Mouse (Mus musculus) C2C12 (cell line): ENCODE measurements around the gene Ntrk3. TPM values are rescaled to one million over a fixed set of nuclear protein-coding genes. Genes with fewer than 3 reads are reported as not detected.

Experiments
- H3K27me3 ChIP-seq: one replicate; pipeline ENCODE4 v1.6.1; 2011; ENCODE audit not compliant: control insufficient read depth, insufficient read depth, insufficient read length
- H3K36me3 ChIP-seq: one replicate; pipeline ENCODE4 v1.6.1; 2011; ENCODE audit not compliant: control insufficient read depth, insufficient read depth
- H3K4me3 ChIP-seq: one replicate; pipeline ENCODE4 v1.5.1; 2011; ENCODE audit warnings: mild to moderate bottlenecking, control low read depth; ENCODE audit not compliant: poor library complexity, insufficient read depth, severe bottlenecking
- H3K79me2 ChIP-seq: one replicate; pipeline ENCODE4 v1.6.1; 2011; ENCODE audit not compliant: control insufficient read depth, insufficient read depth
- H3K79me3 ChIP-seq: one replicate; pipeline ENCODE4 v1.6.1; 2011; ENCODE audit warnings: low read depth, control low read depth
- H3ac ChIP-seq: one replicate; pipeline ENCODE3; 2011; ENCODE audit warnings: low read depth; ENCODE audit not compliant: control insufficient read depth, insufficient read length
- CEBPB ChIP-seq: IDR thresholded peaks from one replicate; pipeline ENCODE4 v1.6.1; 2011; ENCODE audit warnings: low read depth, mild to moderate bottlenecking, control low read depth, moderate library complexity
- CTCF ChIP-seq: IDR thresholded peaks from one replicate; pipeline ENCODE4 v1.5.1; 2011; ENCODE audit not compliant: control insufficient read depth, insufficient read depth, insufficient read length
- FOSL1 ChIP-seq: IDR thresholded peaks from one replicate; pipeline ENCODE4 v1.8.0; 2011; ENCODE audit warnings: mild to moderate bottlenecking, low read length; ENCODE audit not compliant: poor library complexity, insufficient read depth, severe bottlenecking
- MAX ChIP-seq: IDR thresholded peaks from one replicate; pipeline ENCODE4 v1.6.1; 2011; ENCODE audit warnings: mild to moderate bottlenecking, control low read depth
- MYOD1 ChIP-seq: IDR thresholded peaks from one replicate; pipeline ENCODE4 v1.6.1; 2011; ENCODE audit warnings: low read depth; ENCODE audit not compliant: control insufficient read depth, insufficient read length
- MYOG ChIP-seq: IDR thresholded peaks from one replicate; pipeline ENCODE4 v1.6.1; 2011; ENCODE audit not compliant: control insufficient read depth, insufficient read length; ENCODE audit errors: extremely low read depth
- USF1 ChIP-seq: IDR thresholded peaks from one replicate; pipeline ENCODE4 v1.6.1; 2011; ENCODE audit warnings: low read depth, mild to moderate bottlenecking, control low read depth, moderate library complexity
- polyA plus RNA-seq: library from polyadenylated mRNA; unstranded; fragments of >200 nt; fragmentation: generic; extraction: Trizol; gene quantifications from one replicate; pipeline ENCODE4 v1.2.1, GENCODE M21; 2012; ENCODE audit warnings: missing spikeins

Ntrk3 gene
- polyA plus RNA-seq, 1 experiment, result 0.04 TPM

DNA sequence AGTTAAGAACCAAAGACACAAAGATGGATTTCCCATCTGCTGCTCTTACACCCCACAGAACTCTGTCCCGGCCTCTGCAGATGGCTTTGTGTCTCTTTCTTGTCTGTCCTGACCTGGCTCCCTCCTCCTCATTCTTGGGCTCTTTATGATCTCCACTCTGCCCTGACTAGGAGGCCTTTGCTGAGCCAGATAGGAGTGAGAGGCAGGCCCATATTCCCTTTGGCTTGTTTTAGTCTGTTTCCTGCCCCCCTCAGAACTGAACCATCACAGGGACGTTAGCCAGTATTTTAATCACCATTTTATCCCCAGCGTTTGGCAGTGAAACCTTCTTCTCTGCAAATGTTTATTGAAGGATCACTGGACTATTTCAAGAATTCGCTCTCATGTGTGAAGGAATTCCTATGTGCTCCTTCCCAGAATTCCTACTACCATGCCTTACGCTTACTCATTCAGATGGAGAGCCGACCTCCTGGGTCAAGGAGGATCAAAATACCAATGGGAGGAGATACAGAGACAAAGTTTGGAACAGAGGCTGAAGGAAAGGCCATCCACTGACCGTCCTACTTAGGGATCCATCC, 31.4 kb upstream of the Ntrk3 start:
- Histone ChIP-seq H3K79me2 (no peaks in the 10 kb centered on the region), H3ac (no peak overlapping the region), H3K27me3 (peaks cover 22% of the 10 kb centered on the region), H3K36me3 (peaks cover 4% of the 10 kb centered on the region), H3K4me3 (no peak overlapping the region), H3K79me3 (no peaks in the 10 kb centered on the region)
- no peak for TF ChIP-seq CTCF
- TF ChIP-seq MYOD1, result no peak
- TF ChIP-seq MYOG, result no peak
- TF ChIP-seq FOSL1, result no peak
- no peak for TF ChIP-seq MAX
- TF ChIP-seq CEBPB, result no peak
- TF ChIP-seq USF1, result no peak

- H3K36me3 ChIP-seq, result no peaks in the 10 kb centered on the region
- peaks cover 22% of the 10 kb centered on the region for H3K27me3 ChIP-seq
- H3K79me3 ChIP-seq, result no peaks in the 10 kb centered on the region
- no peaks in the 10 kb centered on the region for H3K79me2 ChIP-seq
- TF ChIP-seq MAX (no peak), MYOG (no peak), MYOD1 (no peak)
- no peak overlapping the region for H3K4me3 ChIP-seq
- H3ac ChIP-seq, result no peak overlapping the region
Measured at GRCm38 (mm10) chr7:78767929-78768531, 30.2 kb upstream of the Ntrk3 start.

DNA sequence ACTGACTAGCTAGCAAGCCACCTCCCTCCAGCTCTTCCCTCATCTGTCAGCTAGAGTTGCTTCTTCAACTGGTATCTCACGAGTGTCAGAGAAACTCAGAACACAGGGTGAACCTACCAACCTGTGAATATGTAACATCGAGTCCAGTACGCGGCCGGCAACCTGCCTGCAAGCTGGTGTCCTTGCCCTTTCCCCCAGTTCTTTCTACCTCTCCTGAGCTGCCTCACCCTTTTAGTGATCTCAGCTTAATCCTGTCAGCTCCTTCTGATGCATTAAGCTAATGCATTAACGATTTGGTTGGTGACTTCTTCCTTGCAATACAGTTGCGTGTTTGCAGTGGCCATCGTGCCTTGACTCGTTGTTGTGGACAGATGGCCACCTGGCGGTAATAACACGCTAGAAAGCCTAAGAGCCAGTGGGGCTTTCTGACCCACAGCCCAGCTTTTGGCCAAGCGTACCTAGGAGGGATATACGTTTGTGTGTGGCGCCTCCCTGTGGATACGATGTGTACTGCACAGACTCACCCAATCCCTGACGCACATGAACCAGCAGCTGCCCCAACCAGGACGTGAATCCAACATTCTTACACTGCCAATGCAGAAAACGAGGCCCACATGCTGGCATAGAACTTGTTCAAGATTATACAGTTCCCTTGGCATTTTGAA, 28.3 kb upstream of the Ntrk3 start:
- Histone ChIP-seq H3ac (no peak overlapping the region), H3K79me2 (no peaks in the 10 kb centered on the region)
- TF ChIP-seq USF1 (no peak), MYOD1 (no peak), MYOG (no peak), CTCF (peak; percentile 88)

GRCm38 (mm10) chr7:78765215-78765631, 27.4 kb upstream of the Ntrk3 start:
- TF ChIP-seq CTCF (no peak), USF1 (no peak), MAX (no peak), MYOD1 (no peak), CEBPB (no peak), MYOG (no peak), FOSL1 (no peak)
- Histone ChIP-seq H3K79me3 (no peaks in the 10 kb centered on the region), H3ac (no peak overlapping the region), H3K27me3 (peaks cover 22% of the 10 kb centered on the region), H3K36me3 (no peaks in the 10 kb centered on the region), H3K4me3 (no peak overlapping the region), H3K79me2 (no peaks in the 10 kb centered on the region)

More for the DNA sequence above, 28.3 kb upstream of the Ntrk3 start:
- peaks cover 22% of the 10 kb centered on the region for H3K27me3 ChIP-seq
- no peaks in the 10 kb centered on the region for H3K79me3 ChIP-seq
- H3K36me3 ChIP-seq, result no peaks in the 10 kb centered on the region
- H3K4me3 ChIP-seq, result no peak overlapping the region

- Histone ChIP-seq H3K27me3 (peaks cover 29% of the 10 kb centered on the region), H3ac (no peak overlapping the region), H3K79me3 (no peaks in the 10 kb centered on the region), H3K36me3 (no peaks in the 10 kb centered on the region), H3K4me3 (no peak overlapping the region), H3K79me2 (no peaks in the 10 kb centered on the region)
- TF ChIP-seq CTCF (no peak), MAX (no peak), MYOG (no peak), MYOD1 (no peak), CEBPB (no peak), FOSL1 (no peak), USF1 (no peak)
Measured at GRCm38 (mm10) chr7:78763801-78764200, 26.0 kb upstream of the Ntrk3 start.

DNA sequence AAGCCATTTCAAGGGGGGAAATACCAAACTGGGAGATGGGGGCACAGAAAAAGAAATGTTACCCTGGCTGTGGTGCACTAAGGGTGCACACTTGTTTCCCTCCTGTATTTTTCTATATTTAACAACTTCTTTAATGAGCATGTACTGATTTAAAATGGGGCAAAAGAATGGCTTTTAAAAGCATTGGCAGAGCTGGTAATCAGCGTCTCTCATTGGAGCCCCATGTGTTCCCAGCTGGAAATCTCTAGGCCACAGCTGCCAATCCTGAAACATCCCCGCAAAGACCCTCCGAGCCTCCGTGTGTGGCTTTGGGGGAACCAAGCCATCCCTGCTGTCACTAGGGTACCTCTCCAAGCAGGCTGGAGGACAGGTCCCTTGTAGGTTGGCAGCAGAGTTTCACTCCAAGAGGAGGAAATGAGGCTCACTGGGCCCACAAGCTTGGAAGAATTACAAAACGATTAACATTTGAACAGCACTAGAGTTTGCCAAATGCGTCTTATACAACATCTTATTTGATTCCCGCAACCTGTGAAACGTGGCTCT, 16.7 kb upstream of the Ntrk3 start:
- Histone ChIP-seq H3K27me3 (peaks cover 32% of the 10 kb centered on the region), H3K79me3 (no peaks in the 10 kb centered on the region), H3K4me3 (no peak overlapping the region), H3K36me3 (no peaks in the 10 kb centered on the region), H3K79me2 (no peaks in the 10 kb centered on the region), H3ac (no peak overlapping the region)
- TF ChIP-seq MYOD1 (no peak), USF1 (no peak), MYOG (no peak), CEBPB (no peak), FOSL1 (no peak), MAX (no peak), CTCF (no peak)
